Mouse (Mus musculus) myocyte (in vitro differentiated cells): ENCODE results near the gene Frmd7. TPM values are rescaled to one million over a fixed set of nuclear protein-coding genes. Genes with fewer than 3 reads are reported as not detected.

ENCODE experiments used
- H3K27me3 ChIP-seq: one replicate; pipeline ENCODE4 v1.6.1; 2011; ENCODE audit not compliant: control insufficient read depth, insufficient read depth, insufficient read length
- H3K36me3 ChIP-seq: one replicate; pipeline ENCODE4 v1.6.1; 2011; ENCODE audit not compliant: control insufficient read depth, insufficient read depth
- H3K4me2 ChIP-seq: one replicate; pipeline ENCODE4 v1.6.1; 2011; ENCODE audit warnings: low read depth, control low read depth
- H3K4me3 ChIP-seq: one replicate; pipeline ENCODE4 v1.5.1; 2011; ENCODE audit warnings: mild to moderate bottlenecking, control low read depth, moderate library complexity
- H3K79me2 ChIP-seq: one replicate; pipeline ENCODE4 v1.6.1; 2011; ENCODE audit not compliant: control insufficient read depth, insufficient read depth
- H3ac ChIP-seq: one replicate; pipeline ENCODE4 v1.6.1; 2011; ENCODE audit not compliant: control insufficient read depth, insufficient read length
- CEBPB ChIP-seq: IDR thresholded peaks from 2 replicates; pipeline ENCODE4 v1.6.1; 2011; ENCODE audit warnings: mild to moderate bottlenecking, moderate library complexity; ENCODE audit not compliant: poor library complexity, insufficient read depth, severe bottlenecking
- E2F4 ChIP-seq: IDR thresholded peaks from one replicate; pipeline ENCODE4 v1.6.1; 2011; ENCODE audit warnings: mild to moderate bottlenecking, control low read depth, moderate library complexity; ENCODE audit not compliant: insufficient read depth
- MAX ChIP-seq: IDR thresholded peaks from one replicate; pipeline ENCODE4 v1.6.1; 2011; ENCODE audit warnings: low read depth, mild to moderate bottlenecking, control low read depth
- MYOD1 ChIP-seq, 3 experiments: IDR thresholded peaks; one replicate each; pipeline ENCODE4 v1.6.1; 2011; ENCODE audit warnings: control low read depth in 2 of 3, low read depth in 2 of 3, mild to moderate bottlenecking in 2 of 3, moderate library complexity in 1 of 3; ENCODE audit not compliant: insufficient read length in 2 of 3, control insufficient read depth in 1 of 3
- MYOG ChIP-seq, 3 experiments: IDR thresholded peaks; one replicate each; pipeline ENCODE4 v1.6.1; 2011; ENCODE audit warnings: control low read depth in 2 of 3, low read depth in 2 of 3, mild to moderate bottlenecking in 2 of 3; ENCODE audit not compliant: insufficient read length in 2 of 3, control insufficient read depth in 1 of 3, insufficient read depth in 1 of 3
- POLR2A ChIP-seq: IDR thresholded peaks from one replicate; pipeline ENCODE4 v1.6.1; 2011; ENCODE audit warnings: low read depth, mild to moderate bottlenecking, control low read depth, moderate library complexity; ENCODE audit not compliant: insufficient read length
- POLR2AphosphoS2 ChIP-seq: IDR thresholded peaks from one replicate; pipeline ENCODE4 v1.6.1; 2011; ENCODE audit warnings: low read depth, control low read depth; ENCODE audit not compliant: insufficient read length
- REST ChIP-seq: IDR thresholded peaks from one replicate; pipeline ENCODE4 v1.6.1; 2011; ENCODE audit warnings: mild to moderate bottlenecking, control low read depth, moderate library complexity; ENCODE audit not compliant: insufficient read depth, insufficient read length
- SRF ChIP-seq: IDR thresholded peaks from one replicate; pipeline ENCODE4 v1.6.1; 2011; ENCODE audit warnings: low read depth; ENCODE audit not compliant: control insufficient read depth, insufficient read length
- TCF12 ChIP-seq: IDR thresholded peaks from one replicate; pipeline ENCODE4 v1.6.1; 2011; ENCODE audit warnings: mild to moderate bottlenecking, control low read depth; ENCODE audit not compliant: poor library complexity, insufficient read depth, severe bottlenecking
- TCF3 ChIP-seq: IDR thresholded peaks from one replicate; pipeline ENCODE4 v1.6.1; 2011; ENCODE audit warnings: low read depth, control low read depth; ENCODE audit not compliant: insufficient read length
- USF1 ChIP-seq: IDR thresholded peaks from one replicate; pipeline ENCODE4 v1.6.1; 2011; ENCODE audit warnings: low read depth, mild to moderate bottlenecking, control low read depth, moderate library complexity
- polyA plus RNA-seq: library from polyadenylated mRNA; unstranded; fragments of >200 nt; fragmentation: generic; extraction: Trizol; gene quantifications from one replicate; pipeline ENCODE4 v1.2.1, GENCODE M21; 2012; ENCODE audit warnings: missing spikeins

The Frmd7 gene
- polyA plus RNA-seq, 1 experiment = not detected

DNA sequence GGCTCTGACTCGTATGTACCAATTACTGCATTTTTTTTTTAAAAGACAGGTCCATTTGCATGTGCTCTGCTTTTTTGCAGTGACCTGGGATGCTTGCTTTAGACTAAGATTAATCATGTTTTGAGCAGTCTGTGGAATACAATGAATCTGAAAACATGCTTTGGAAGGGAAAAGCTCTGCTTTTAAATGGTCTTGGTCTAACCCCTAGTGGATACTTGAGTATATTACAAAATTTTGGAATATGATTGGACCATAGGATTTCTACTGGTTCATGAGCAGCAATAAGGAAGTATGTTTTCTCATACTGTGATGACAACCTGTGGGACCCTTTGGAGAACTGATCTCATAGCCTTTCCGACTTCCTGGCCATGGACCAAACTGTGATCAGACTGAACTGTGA, 54.5 kb downstream of the Frmd7 start:
- H3K4me3 ChIP-seq = no peak overlapping the region
- no peak overlapping the region for H3K4me2 ChIP-seq
- H3K27me3 ChIP-seq = no peaks in the 10 kb centered on the region
- TF ChIP-seq MYOD1 (IDR thresholded peaks at IDR 0.05; ENCODE audit: control insufficient read depth in 1 of 3, insufficient read length in 2 of 3, low read depth in 2 of 3) (no peak), CEBPB (no peak), TCF12 (no peak), MAX (no peak), SRF (no peak), POLR2A (no peak), TCF3 (no peak), USF1 (no peak), POLR2AphosphoS2 (no peak), REST (no peak), E2F4 (no peak), MYOG (IDR thresholded peaks at IDR 0.05; ENCODE audit: control insufficient read depth in 1 of 3, insufficient read depth in 1 of 3, insufficient read length in 2 of 3, low read depth in 2 of 3) (no peak)
- no peaks in the 10 kb centered on the region for H3K36me3 ChIP-seq
- no peak overlapping the region for H3ac ChIP-seq
- H3K79me2 ChIP-seq = no peaks in the 10 kb centered on the region

GRCm38 (mm10) chrX:50874246-50875002, 68.1 kb downstream of the Frmd7 start:
- no peak overlapping the region for H3ac ChIP-seq
- no peak overlapping the region for H3K4me3 ChIP-seq
- no peaks in the 10 kb centered on the region for H3K79me2 ChIP-seq
- H3K4me2 ChIP-seq = no peak overlapping the region
- no peaks in the 10 kb centered on the region for H3K27me3 ChIP-seq
- H3K36me3 ChIP-seq = no peaks in the 10 kb centered on the region
- TF ChIP-seq CEBPB (no peak), MAX (no peak), MYOG (IDR thresholded peaks at IDR 0.05; ENCODE audit: control insufficient read depth in 1 of 3, insufficient read depth in 1 of 3, insufficient read length in 2 of 3, low read depth in 2 of 3) (no peak), TCF3 (no peak), REST (no peak), SRF (no peak), POLR2A (no peak), MYOD1 (IDR thresholded peaks at IDR 0.05; ENCODE audit: control insufficient read depth in 1 of 3, insufficient read length in 2 of 3, low read depth in 2 of 3) (no peak), TCF12 (no peak), E2F4 (no peak), POLR2AphosphoS2 (no peak), USF1 (no peak)

GRCm38 (mm10) chrX:50864734-50865133, 77.8 kb downstream of the Frmd7 start:
- H3ac ChIP-seq = no peak overlapping the region
- no peaks in the 10 kb centered on the region for H3K79me2 ChIP-seq
- H3K27me3 ChIP-seq = no peaks in the 10 kb centered on the region
- TF ChIP-seq USF1 (no peak), REST (no peak), E2F4 (no peak), SRF (no peak), TCF3 (no peak), MAX (no peak), MYOG (IDR thresholded peaks at IDR 0.05; ENCODE audit: control insufficient read depth in 1 of 3, insufficient read depth in 1 of 3, insufficient read length in 2 of 3, low read depth in 2 of 3) (no peak), TCF12 (no peak), POLR2AphosphoS2 (no peak), POLR2A (no peak)
- no peaks in the 10 kb centered on the region for H3K36me3 ChIP-seq
- H3K4me2 ChIP-seq = no peak overlapping the region
- H3K4me3 ChIP-seq = no peak overlapping the region

- no peaks in the 10 kb centered on the region for H3K79me2 ChIP-seq
- no peak overlapping the region for H3ac ChIP-seq
- H3K4me2 ChIP-seq = no peak overlapping the region
- TF ChIP-seq TCF12 = no peak
- no peak for TF ChIP-seq REST
- TF ChIP-seq MYOG (IDR thresholded peaks at IDR 0.05; ENCODE audit: control insufficient read depth in 1 of 3, insufficient read depth in 1 of 3, insufficient read length in 2 of 3, low read depth in 2 of 3) = no peak
- no peak for TF ChIP-seq TCF3
- TF ChIP-seq CEBPB = no peak
- TF ChIP-seq POLR2AphosphoS2 = no peak
- TF ChIP-seq USF1 = no peak
- TF ChIP-seq E2F4 = no peak
- no peak for TF ChIP-seq MAX
- TF ChIP-seq SRF = no peak
- no peak for TF ChIP-seq MYOD1 (IDR thresholded peaks at IDR 0.05; ENCODE audit: control insufficient read depth in 1 of 3, insufficient read length in 2 of 3, low read depth in 2 of 3)
- no peak for TF ChIP-seq POLR2A
- H3K27me3 ChIP-seq = no peaks in the 10 kb centered on the region
- H3K36me3 ChIP-seq = no peaks in the 10 kb centered on the region
- no peak overlapping the region for H3K4me3 ChIP-seq
These were observed 78.7 kb downstream of the Frmd7 start for GRCm38 (mm10) chrX:50863771-50864170.
